9 mouse cellular contexts compared by ENCODE assay signal in genomic region chr9:44598899-44599495, GRCm38 (mm10). TPM values are rescaled to one million over a fixed set of nuclear protein-coding genes. Genes with fewer than 3 reads are reported as not detected.
DNase-seq lines count a peak whose midpoint lies in the region; ATAC-seq and TF ChIP-seq lines count a peak whose summit lies in the region.
"Had no signal": no experiment of that assay in that cellular context is flagged by ENCODE, and none has a peak within 500 bp of the region (broad histone marks: within the 10 kb centered on the region; RNA-seq: fewer than 3 reads in every experiment).

No protein-coding gene starts in this region.

- H3K4me1 ChIP-seq in forebrain, embryonic 15.5 days = peaks cover 22% of the 10 kb centered on the region
- peaks cover 32% of the 10 kb centered on the region for H3K4me1 ChIP-seq in kidney, embryonic 16.5 days (ENCODE audit: insufficient read depth, low read length)
- H3K4me1 ChIP-seq in midbrain, embryonic 11.5 days (ENCODE audit: control insufficient read depth, insufficient read depth, low read length) = peaks cover 16% of the 10 kb centered on the region

- H3K4me2 ChIP-seq in forebrain, embryonic 15.5 days (replicated peaks) = peak overlapping the region; percentile 43
- H3K4me2 ChIP-seq in kidney, embryonic 16.5 days (replicated peaks; ENCODE audit: low read depth, low read length) = peak overlapping the region; percentile 49
- peak overlapping the region; percentile 42 for H3K4me2 ChIP-seq in midbrain, embryonic 11.5 days

- peak overlapping the region; percentile 27; the same call in 1 of the 2 replicates for H3K9ac ChIP-seq in forebrain, embryonic 15.5 days (replicated peaks)
- H3K9ac ChIP-seq in kidney, embryonic 16.5 days (replicated peaks; ENCODE audit: low read length) = peak overlapping the region; percentile 49
- H3K9ac ChIP-seq in midbrain, embryonic 11.5 days (ENCODE audit: low read length) = peak overlapping the region; percentile 43

- no peak overlapping the region for H3K27ac ChIP-seq in layer of hippocampus, adult 2 months
- H3K27ac ChIP-seq in forebrain, embryonic 15.5 days (replicated peaks) = no peak overlapping the region; the same call in 1 of the 2 replicates
- peak overlapping the region; percentile 84 for H3K27ac ChIP-seq in kidney, embryonic 16.5 days (ENCODE audit: low read length)
- H3K27ac ChIP-seq in midbrain, embryonic 11.5 days (ENCODE audit: low read depth, low read length) = no peak overlapping the region

- ATAC-seq in forebrain, embryonic 15.5 days (replicated peaks) = no peak
- peak; percentile 81 for ATAC-seq in kidney, embryonic 16.5 days (ENCODE audit: low FRiP score, low TSS enrichment)
- peak; percentile 41; the same call in 1 of the 2 replicates for ATAC-seq in midbrain, embryonic 11.5 days (ENCODE audit: low FRiP score)
- ATAC-seq in CD4-positive, CD25-positive, alpha-beta regulatory T cell, adult 4 months = no peak

- no peaks in the 10 kb centered on the region for H3K36me3 ChIP-seq in forebrain, embryonic 15.5 days
- H3K36me3 ChIP-seq in kidney, embryonic 16.5 days (ENCODE audit: insufficient read depth, low read length) = no peaks in the 10 kb centered on the region
- no peaks in the 10 kb centered on the region for H3K36me3 ChIP-seq in midbrain, embryonic 11.5 days (ENCODE audit: control insufficient read depth, insufficient read depth, low read length)

- TF ChIP-seq CTCF in layer of hippocampus, adult 2 months (conservative IDR thresholded peaks at IDR 0.05) = no peak

- H3K4me3 ChIP-seq in layer of hippocampus, adult 2 months = peak overlapping the region; percentile 30
- peak overlapping the region; percentile 18 for H3K4me3 ChIP-seq in forebrain, embryonic 15.5 days
- H3K4me3 ChIP-seq in kidney, embryonic 16.5 days (ENCODE audit: low read length) = peak overlapping the region; percentile 24
- peak overlapping the region; percentile 6; the same call in 1 of the 2 replicates for H3K4me3 ChIP-seq in midbrain, embryonic 11.5 days (ENCODE audit: low read depth, low read length)

- H3K9me3 ChIP-seq in forebrain, embryonic 15.5 days = no peaks in the 10 kb centered on the region
- H3K9me3 ChIP-seq in kidney, embryonic 16.5 days (ENCODE audit: low read length) = no peaks in the 10 kb centered on the region
- no peaks in the 10 kb centered on the region for H3K9me3 ChIP-seq in midbrain, embryonic 11.5 days (ENCODE audit: control insufficient read depth, low read length)

- DNase-seq in layer of hippocampus, adult 2 months (ENCODE audit: low spot score in 2 of 2) = no peak
- no peak for DNase-seq in layer of hippocampus, adult 11-12 months (ENCODE audit: low spot score)
- DNase-seq in cerebellum, adult 11 months = peak; percentile 44
- DNase-seq in midbrain, embryonic 11.5 days (ENCODE audit: low spot score, missing footprints) = peak; percentile 94
- DNase-seq in ovary, adult 18-20 months (ENCODE audit: low spot score) = no peak

- H3K27me3 ChIP-seq in forebrain, embryonic 15.5 days = no peaks in the 10 kb centered on the region
- no peaks in the 10 kb centered on the region for H3K27me3 ChIP-seq in kidney, embryonic 16.5 days (ENCODE audit: insufficient read depth, low read length)
- H3K27me3 ChIP-seq in midbrain, embryonic 11.5 days (ENCODE audit: control insufficient read depth, insufficient read depth, low read length) = peaks cover 6% of the 10 kb centered on the region

- 4% methylated on average over 18 of the region's 18 CpGs for WGBS in forebrain, embryonic 15.5 days
- 5% methylated on average over 18 of the region's 18 CpGs for WGBS in kidney, embryonic 16.5 days
- 4% methylated on average over 18 of the region's 18 CpGs for WGBS in midbrain, embryonic 11.5 days

RNA-seq across cellular contexts. Expression of gene Ddx6, which starts 5.7 kb away (rescaled TPM):
- 100 to 1,000 TPM; 132 to 135 TPM for total RNA-seq in layer of hippocampus, adult 2 months (2021)
- 22.9 and 23.1 TPM in 2 replicates for polyA plus RNA-seq in forebrain, embryonic 15.5 days (2015; fragmentation: Nextera tagmentation; extraction: Ambion mirVana)
- polyA plus RNA-seq in kidney, embryonic 16.5 days (2015; fragmentation: Nextera tagmentation; extraction: Ambion mirVana) = 11.2 and 13.9 TPM in 2 replicates
- polyA plus RNA-seq in midbrain, embryonic 11.5 days (2014; fragmentation: Nextera tagmentation; extraction: Ambion mirVana) = 11.9 and 13.8 TPM in 2 replicates
- polyA plus RNA-seq in CD4-positive, CD25-positive, alpha-beta regulatory T cell, adult 4 months (2017; shearing (Covaris generic)) = 10 to 100 TPM; 68.5 to 94.4 TPM

RNA-seq across cellular contexts. Expression of gene Cxcr5, which starts 37.3 kb away (rescaled TPM):
- total RNA-seq in layer of hippocampus, adult 2 months (2021) = not detected
- 0.06 TPM in 1 of 2 replicates, not detected in the other for polyA plus RNA-seq in forebrain, embryonic 15.5 days (2015; fragmentation: Nextera tagmentation; extraction: Ambion mirVana)
- polyA plus RNA-seq in kidney, embryonic 16.5 days (2015; fragmentation: Nextera tagmentation; extraction: Ambion mirVana) = 0.11 TPM in 1 of 2 replicates, not detected in the other
- polyA plus RNA-seq in midbrain, embryonic 11.5 days (2014; fragmentation: Nextera tagmentation; extraction: Ambion mirVana) = 0.10 TPM in 1 of 2 replicates, not detected in the other
- polyA plus RNA-seq in CD4-positive, CD25-positive, alpha-beta regulatory T cell, adult 4 months (2017; shearing (Covaris generic)) = 100 to 1,000 TPM in 1 of 2 experiments, 10 to 100 TPM in 1; 93.9 to 121 TPM
- total RNA-seq: left cerebral cortex, postnatal 14 days had no signal

Comparison
In these comparisons a context has a peak if more than half of its experiments do, and no peak if none do; other contexts are left out.
1. DNase-seq: peak in cerebellum, adult 11 months (single experiment) and midbrain, embryonic 11.5 days (single experiment); none in layer of hippocampus, adult 2 months (0 of 2), layer of hippocampus, adult 11-12 months (single experiment) and ovary, adult 18-20 months (single experiment).
2. ATAC-seq: peak in kidney, embryonic 16.5 days (single experiment) and midbrain, embryonic 11.5 days (single experiment); none in forebrain, embryonic 15.5 days (single experiment) and CD4-positive, CD25-positive, alpha-beta regulatory T cell, adult 4 months (single experiment).
3. RNA of gene Cxcr5, which starts 37.3 kb away (polyA plus RNA-seq): 93.9 to 121 TPM in CD4-positive, CD25-positive, alpha-beta regulatory T cell, adult 4 months; 0.11 TPM in kidney, embryonic 16.5 days, 0.10 TPM in midbrain, embryonic 11.5 days and 0.06 TPM in forebrain, embryonic 15.5 days; every median in the first group is over 10 times any median in the second.
4. Peak in every context shown above with its lines, with median percentiles within 50 percentile points of each other: H3K4me3 ChIP-seq, H3K4me2 ChIP-seq and H3K9ac ChIP-seq.